In genomic region chr6:96000011-96000476, GRCm38 (mm10) we compare ENCODE assay signal across 11 mouse cellular contexts.
DNase-seq lines count a peak whose midpoint lies in the region; ATAC-seq and TF ChIP-seq lines count a peak whose summit lies in the region.
"Had no signal": no experiment of that assay in that cellular context is flagged by ENCODE, and none has a peak within 500 bp of the region (broad histone marks: within the 10 kb centered on the region; RNA-seq: fewer than 3 reads in every experiment).

No protein-coding gene starts in this region.

- no peak for ATAC-seq in neural tube, embryonic 11.5 days (ENCODE audit: insufficient read depth, low FRiP score, low TSS enrichment)
- no peak for ATAC-seq in hindbrain, postnatal 0 days
- ATAC-seq in midbrain, embryonic 15.5 days (replicated peaks), result peak; percentile 69
- ATAC-seq in monocyte, adult 5-6 weeks (replicated peaks; ENCODE audit: insufficient number of reproducible peaks, low FRiP score, low TSS enrichment, poor library complexity, severe bottlenecking), result no peak

- no peaks in the 10 kb centered on the region for H3K27me3 ChIP-seq in neural tube, embryonic 11.5 days (ENCODE audit: control insufficient read depth, insufficient read depth, low read length)
- H3K27me3 ChIP-seq in hindbrain, postnatal 0 days (ENCODE audit: insufficient read depth, low read length), result no peaks in the 10 kb centered on the region
- no peaks in the 10 kb centered on the region for H3K27me3 ChIP-seq in midbrain, embryonic 15.5 days (replicated peaks)
- no peaks in the 10 kb centered on the region for H3K27me3 ChIP-seq in cerebellum, adult 2 months (ENCODE audit: control insufficient read depth, insufficient read depth, low read length)

- peak; percentile 12 for DNase-seq in neural tube, embryonic 11.5 days (ENCODE audit: low spot score)
- DNase-seq in neural tube, embryonic 10.5 days (ENCODE audit: extremely low spot score, low spot score), result no peak
- peak; percentile 28 for DNase-seq in hindbrain, postnatal 0 days (ENCODE audit: low spot score)
- DNase-seq in telencephalon, adult 2 months (ENCODE audit: low read depth, low spot score), result peak; percentile 68
- DNase-seq in cerebellum, adult 2 months, result no peak
- DNase-seq: adrenal gland, adult 2 months; cerebellum, adult 9-10 months; heart, adult 18-20 months; lung, adult 2 months had no signal

- TF ChIP-seq POLR2A in cerebellum, adult 2 months (IDR thresholded peaks at IDR 0.05; ENCODE audit: borderline replicate concordance, insufficient read depth, low read length), result no peak

- H3K36me3 ChIP-seq in neural tube, embryonic 11.5 days (ENCODE audit: control insufficient read depth, insufficient read depth, low read length), result no peaks in the 10 kb centered on the region
- no peaks in the 10 kb centered on the region for H3K36me3 ChIP-seq in hindbrain, postnatal 0 days (ENCODE audit: insufficient read depth, low read length)
- H3K36me3 ChIP-seq in midbrain, embryonic 15.5 days (replicated peaks), result no peaks in the 10 kb centered on the region

- H3K4me1 ChIP-seq in neural tube, embryonic 11.5 days (ENCODE audit: control insufficient read depth, insufficient read depth, low read length), result no peaks in the 10 kb centered on the region
- no peaks in the 10 kb centered on the region for H3K4me1 ChIP-seq in hindbrain, postnatal 0 days (ENCODE audit: insufficient read depth, low read length)
- H3K4me1 ChIP-seq in midbrain, embryonic 15.5 days, result peaks cover 3% of the 10 kb centered on the region; the same call in 1 of the 2 replicates
- H3K4me1 ChIP-seq in cerebellum, adult 2 months (ENCODE audit: control insufficient read depth, insufficient read depth, low read length), result no peaks in the 10 kb centered on the region

- H3K4me3 ChIP-seq in neural tube, embryonic 11.5 days (ENCODE audit: low read depth, low read length), result no peak overlapping the region
- no peak overlapping the region for H3K4me3 ChIP-seq in hindbrain, postnatal 0 days (ENCODE audit: low read length)
- no peak overlapping the region for H3K4me3 ChIP-seq in midbrain, embryonic 15.5 days
- no peak overlapping the region for H3K4me3 ChIP-seq in cerebellum, adult 2 months (replicated peaks; ENCODE audit: insufficient read depth, low read depth, low read length)

- WGBS in neural tube, embryonic 11.5 days, result 76% methylated on average over 10 of the region's 10 CpGs
- WGBS in hindbrain, postnatal 0 days, result 62% methylated on average over 10 of the region's 10 CpGs
- 58% methylated on average over 10 of the region's 10 CpGs for WGBS in midbrain, embryonic 15.5 days
- WGBS in cerebellum, adult 2 months, result 67% methylated on average over 10 of the region's 10 CpGs

- H3K9me3 ChIP-seq in neural tube, embryonic 11.5 days (ENCODE audit: control insufficient read depth, low read length), result no peaks in the 10 kb centered on the region
- no peaks in the 10 kb centered on the region for H3K9me3 ChIP-seq in hindbrain, postnatal 0 days (ENCODE audit: low read length)
- H3K9me3 ChIP-seq in midbrain, embryonic 15.5 days, result no peaks in the 10 kb centered on the region

- no peak overlapping the region for H3K4me2 ChIP-seq in neural tube, embryonic 11.5 days (ENCODE audit: low read depth)
- H3K4me2 ChIP-seq in hindbrain, postnatal 0 days (ENCODE audit: low read depth, low read length), result no peak overlapping the region
- H3K4me2 ChIP-seq in midbrain, embryonic 15.5 days, result no peak overlapping the region

- no peak overlapping the region for H3K27ac ChIP-seq in neural tube, embryonic 11.5 days (ENCODE audit: low read depth, low read length)
- no peak overlapping the region for H3K27ac ChIP-seq in hindbrain, postnatal 0 days
- peak overlapping the region; percentile 21; the same call in 1 of the 2 replicates for H3K27ac ChIP-seq in midbrain, embryonic 15.5 days
- no peak overlapping the region for H3K27ac ChIP-seq in cerebellum, adult 2 months (ENCODE audit: insufficient read depth, low read length)

- H3K9ac ChIP-seq in neural tube, embryonic 11.5 days (ENCODE audit: low read length), result no peak overlapping the region
- no peak overlapping the region for H3K9ac ChIP-seq in hindbrain, postnatal 0 days (replicated peaks; ENCODE audit: low read length)
- no peak overlapping the region for H3K9ac ChIP-seq in midbrain, embryonic 15.5 days

- no peak for TF ChIP-seq CTCF in hindbrain, postnatal 0 days (IDR thresholded peaks at IDR 0.05; ENCODE audit: low read depth)
- no peak for TF ChIP-seq CTCF in cerebellum, adult 2 months (IDR thresholded peaks at IDR 0.05; ENCODE audit: borderline replicate concordance, insufficient read depth, low read depth, low read length)

Comparison
In these comparisons a context has a peak if more than half of its experiments do, and no peak if none do; other contexts are left out.
1. DNase-seq: peak in neural tube, embryonic 11.5 days (single experiment), hindbrain, postnatal 0 days (single experiment) and telencephalon, adult 2 months (single experiment); none in neural tube, embryonic 10.5 days (single experiment) and cerebellum, adult 2 months (0 of 2).